Mouse (Mus musculus) hindlimb bud, embryonic 11.5 days (tissue): ENCODE results near the gene Ncoa1.
"Not testable (repeated sequence)": the region's sequence is repeated elsewhere in the genome, so short reads cannot be mapped to it uniquely, and the experiment has no call there.

Experiments used
- DNase-seq: peaks from one replicate; pipeline ENCODE4 v3.0.0-alpha.2; 2012; ENCODE audit warnings: low read depth, low spot score; ENCODE audit errors: extremely low spot score

Gene Ncoa1

GRCm38 (mm10) chr12:4323604-4324003, 153.4 kb downstream of the Ncoa1 start:
- no peak for DNase-seq

- no peak for DNase-seq
Observed at GRCm38 (mm10) chr12:4322227-4322626, 154.8 kb downstream of the Ncoa1 start.

GRCm38 (mm10) chr12:4313824-4314223, 163.2 kb downstream of the Ncoa1 start:
- no peak for DNase-seq

GRCm38 (mm10) chr12:4306712-4307313, 170.2 kb downstream of the Ncoa1 start:
- no peak for DNase-seq

GRCm38 (mm10) chr12:4299300-4299699, 177.7 kb downstream of the Ncoa1 start:
- no peak for DNase-seq

- DNase-seq = no peak
Observed at GRCm38 (mm10) chr12:4298626-4299025, 178.4 kb downstream of the Ncoa1 start.

GRCm38 (mm10) chr12:4295881-4296280, 181.1 kb downstream of the Ncoa1 start:
- no peak for DNase-seq

- DNase-seq = no peak
Observed at GRCm38 (mm10) chr12:4295281-4295680, 181.7 kb downstream of the Ncoa1 start.

- DNase-seq = no peak
Observed at GRCm38 (mm10) chr12:4293813-4294212, 183.2 kb downstream of the Ncoa1 start.

- DNase-seq = no peak
Observed at GRCm38 (mm10) chr12:4285186-4285585, 191.8 kb downstream of the Ncoa1 start.

- DNase-seq = no peak
Observed at GRCm38 (mm10) chr12:4279878-4280277, 197.1 kb downstream of the Ncoa1 start.

- DNase-seq = no peak
Observed at GRCm38 (mm10) chr12:4278978-4279755, 197.8 kb downstream of the Ncoa1 start.

- DNase-seq = no peak
Observed at GRCm38 (mm10) chr12:4271078-4271477, 205.9 kb downstream of the Ncoa1 start.

GRCm38 (mm10) chr12:4267765-4268164, 209.2 kb downstream of the Ncoa1 start:
- DNase-seq = no peak

GRCm38 (mm10) chr12:4252742-4253655, 224.0 kb downstream of the Ncoa1 start:
- no peak for DNase-seq

- no peak for DNase-seq
Observed at GRCm38 (mm10) chr12:4249786-4250185, 227.2 kb downstream of the Ncoa1 start.

GRCm38 (mm10) chr12:4245742-4246141, 231.2 kb downstream of the Ncoa1 start:
- no peak for DNase-seq

GRCm38 (mm10) chr12:4243805-4244204, 233.2 kb downstream of the Ncoa1 start:
- DNase-seq = no peak

- DNase-seq = not testable (repeated sequence)
Observed at GRCm38 (mm10) chr12:4240281-4240680, 236.7 kb downstream of the Ncoa1 start.

- no peak for DNase-seq
Observed at GRCm38 (mm10) chr12:4237481-4237880, 239.5 kb downstream of the Ncoa1 start.
